Mouse (Mus musculus): ENCODE results near the gene Ccdc60. TPM values are rescaled to one million over a fixed set of nuclear protein-coding genes. Genes with fewer than 3 reads are reported as not detected.

The Ccdc60 gene
- polyA plus RNA-seq (2014; fragmentation: Nextera tagmentation; extraction: Ambion mirVana): 1.1 and 1.9 TPM in 2 replicates

- Histone ChIP-seq H3K9ac (ENCODE audit: low read depth, low read length) (peak within 1 kb of the TSS; percentile 34; the same call in 1 of the 2 replicates), H3K4me1 (ENCODE audit: control insufficient read depth, insufficient read depth, low read length) (peaks cover 23% of the 10 kb centered on the region), H3K4me3 (ENCODE audit: low read depth, low read length) (peak within 1 kb of the TSS; percentile 19; the same call in 1 of the 2 replicates), H3K27ac (replicated peaks; ENCODE audit: low read depth, low read length) (no peak within 1 kb of the TSS), H3K27me3 (replicated peaks; ENCODE audit: control insufficient read depth, insufficient read depth, low read length) (0 out of 2 replicates have a peak, but pooled peaks cover 5% of the 10 kb centered on the region), H3K36me3 (ENCODE audit: control insufficient read depth, insufficient read depth, low read length) (no peaks in the 10 kb centered on the region), H3K9me3 (ENCODE audit: control insufficient read depth, low read length) (no peaks in the 10 kb centered on the region), H3K4me2 (ENCODE audit: low read depth, low read length) (peak within 1 kb of the TSS; percentile 50)
- peak; percentile 87 for DNase-seq (ENCODE audit: low spot score)
- peak; percentile 87 for ATAC-seq (ENCODE audit: low read depth)
- 5% methylated on average over 27 of the region's 28 CpGs for WGBS
Measured at GRCm38 (mm10) chr5:116288849-116289570, at the start of gene Ccdc60. Ccdc60 (minus strand) TSS chr5:116288985.

- DNase-seq (ENCODE audit: low spot score): peak; percentile 85
- 0 out of 2 replicates have a peak, but pooled peaks have one; percentile 44 for ATAC-seq (ENCODE audit: low read depth)
- Histone ChIP-seq H3K27ac (replicated peaks; ENCODE audit: low read depth, low read length) (peak overlapping the region; percentile 18; the same call in 1 of the 2 replicates), H3K4me3 (ENCODE audit: low read depth, low read length) (no peak overlapping the region), H3K4me1 (ENCODE audit: control insufficient read depth, insufficient read depth, low read length) (peaks cover 6% of the 10 kb centered on the region; the same call in 1 of the 2 replicates), H3K4me2 (ENCODE audit: low read depth, low read length) (no peak overlapping the region), H3K9ac (ENCODE audit: low read depth, low read length) (no peak overlapping the region), H3K9me3 (ENCODE audit: control insufficient read depth, low read length) (no peaks in the 10 kb centered on the region), H3K27me3 (replicated peaks; ENCODE audit: control insufficient read depth, insufficient read depth, low read length) (no peaks in the 10 kb centered on the region), H3K36me3 (ENCODE audit: control insufficient read depth, insufficient read depth, low read length) (no peaks in the 10 kb centered on the region)
Measured at GRCm38 (mm10) chr5:116336191-116336590, 47.4 kb upstream of the Ccdc60 start.

- Histone ChIP-seq H3K4me2 (ENCODE audit: low read depth, low read length) (no peak overlapping the region), H3K36me3 (ENCODE audit: control insufficient read depth, insufficient read depth, low read length) (no peaks in the 10 kb centered on the region), H3K27ac (replicated peaks; ENCODE audit: low read depth, low read length) (no peak overlapping the region), H3K27me3 (replicated peaks; ENCODE audit: control insufficient read depth, insufficient read depth, low read length) (no peaks in the 10 kb centered on the region; the same call in 1 of the 2 replicates), H3K9ac (ENCODE audit: low read depth, low read length) (no peak overlapping the region), H3K4me1 (ENCODE audit: control insufficient read depth, insufficient read depth, low read length) (no peaks in the 10 kb centered on the region), H3K4me3 (ENCODE audit: low read depth, low read length) (no peak overlapping the region), H3K9me3 (ENCODE audit: control insufficient read depth, low read length) (0 out of 2 replicates have a peak, but pooled peaks cover 3% of the 10 kb centered on the region)
- ATAC-seq (ENCODE audit: low read depth) (no peak), DNase-seq (ENCODE audit: low spot score) (no peak)
- 84% methylated on average over 4 of the region's 4 CpGs for WGBS
Measured at GRCm38 (mm10) chr5:116328911-116329310, 40.1 kb upstream of the Ccdc60 start.

- 34% methylated on average over 5 of the region's 5 CpGs for WGBS
- Histone ChIP-seq H3K36me3 (ENCODE audit: control insufficient read depth, insufficient read depth, low read length) (no peaks in the 10 kb centered on the region), H3K9me3 (ENCODE audit: control insufficient read depth, low read length) (0 out of 2 replicates have a peak, but pooled peaks cover 3% of the 10 kb centered on the region), H3K4me3 (ENCODE audit: low read depth, low read length) (no peak overlapping the region), H3K27me3 (replicated peaks; ENCODE audit: control insufficient read depth, insufficient read depth, low read length) (peaks cover 3% of the 10 kb centered on the region; the same call in 1 of the 2 replicates), H3K4me1 (ENCODE audit: control insufficient read depth, insufficient read depth, low read length) (peaks cover 14% of the 10 kb centered on the region; the same call in 1 of the 2 replicates), H3K4me2 (ENCODE audit: low read depth, low read length) (no peak overlapping the region), H3K27ac (replicated peaks; ENCODE audit: low read depth, low read length) (no peak overlapping the region), H3K9ac (ENCODE audit: low read depth, low read length) (no peak overlapping the region)
- DNase-seq (ENCODE audit: low spot score) (no peak), ATAC-seq (ENCODE audit: low read depth) (no peak)
Measured at GRCm38 (mm10) chr5:116323401-116323800, 34.6 kb upstream of the Ccdc60 start.

GRCm38 (mm10) chr5:116322365-116323027, 33.7 kb upstream of the Ccdc60 start:
- 0 out of 2 replicates have a peak, but pooled peaks cover 3% of the 10 kb centered on the region for H3K9me3 ChIP-seq (ENCODE audit: control insufficient read depth, low read length)
- ATAC-seq (ENCODE audit: low read depth) (peak; percentile 89), DNase-seq (ENCODE audit: low spot score) (peak; percentile 86)
- peak overlapping the region; percentile 17; the same call in 1 of the 2 replicates for H3K4me2 ChIP-seq (ENCODE audit: low read depth, low read length)
- no peak overlapping the region for H3K27ac ChIP-seq (replicated peaks; ENCODE audit: low read depth, low read length)
- H3K36me3 ChIP-seq (ENCODE audit: control insufficient read depth, insufficient read depth, low read length): no peaks in the 10 kb centered on the region
- WGBS: 27% methylated on average over 15 of the region's 15 CpGs
- H3K4me1 ChIP-seq (ENCODE audit: control insufficient read depth, insufficient read depth, low read length): peaks cover 14% of the 10 kb centered on the region; the same call in 1 of the 2 replicates
- H3K4me3 ChIP-seq (ENCODE audit: low read depth, low read length): no peak overlapping the region
- H3K9ac ChIP-seq (ENCODE audit: low read depth, low read length): no peak overlapping the region
- H3K27me3 ChIP-seq (replicated peaks; ENCODE audit: control insufficient read depth, insufficient read depth, low read length): peaks cover 3% of the 10 kb centered on the region; the same call in 1 of the 2 replicates

- H3K27me3 ChIP-seq (replicated peaks; ENCODE audit: control insufficient read depth, insufficient read depth, low read length): no peaks in the 10 kb centered on the region
- H3K36me3 ChIP-seq (ENCODE audit: control insufficient read depth, insufficient read depth, low read length): no peaks in the 10 kb centered on the region
- no peak overlapping the region for H3K27ac ChIP-seq (replicated peaks; ENCODE audit: low read depth, low read length)
- H3K4me1 ChIP-seq (ENCODE audit: control insufficient read depth, insufficient read depth, low read length): peaks cover 10% of the 10 kb centered on the region; the same call in 1 of the 2 replicates
- no peak overlapping the region for H3K4me3 ChIP-seq (ENCODE audit: low read depth, low read length)
- H3K4me2 ChIP-seq (ENCODE audit: low read depth, low read length): no peak overlapping the region
- DNase-seq (ENCODE audit: low spot score) (no peak), ATAC-seq (ENCODE audit: low read depth) (no peak)
- no peaks in the 10 kb centered on the region for H3K9me3 ChIP-seq (ENCODE audit: control insufficient read depth, low read length)
- 77% methylated on average over 8 of the region's 8 CpGs for WGBS
- no peak overlapping the region for H3K9ac ChIP-seq (ENCODE audit: low read depth, low read length)
Measured at GRCm38 (mm10) chr5:116313711-116314110, 24.9 kb upstream of the Ccdc60 start.

- Histone ChIP-seq H3K36me3 (ENCODE audit: control insufficient read depth, insufficient read depth, low read length) (no peaks in the 10 kb centered on the region), H3K27me3 (replicated peaks; ENCODE audit: control insufficient read depth, insufficient read depth, low read length) (no peaks in the 10 kb centered on the region), H3K27ac (replicated peaks; ENCODE audit: low read depth, low read length) (peak overlapping the region; percentile 75), H3K4me1 (ENCODE audit: control insufficient read depth, insufficient read depth, low read length) (peaks cover 10% of the 10 kb centered on the region; the same call in 1 of the 2 replicates), H3K4me3 (ENCODE audit: low read depth, low read length) (peak overlapping the region; percentile 23), H3K4me2 (ENCODE audit: low read depth, low read length) (peak overlapping the region; percentile 48), H3K9me3 (ENCODE audit: control insufficient read depth, low read length) (no peaks in the 10 kb centered on the region), H3K9ac (ENCODE audit: low read depth, low read length) (peak overlapping the region; percentile 32; the same call in 1 of the 2 replicates)
- peak; percentile 41 for ATAC-seq (ENCODE audit: low read depth)
- WGBS: 21% methylated on average over 15 of the region's 15 CpGs
- DNase-seq (ENCODE audit: low spot score): peak; percentile 71
Measured at GRCm38 (mm10) chr5:116312111-116312737, 23.4 kb upstream of the Ccdc60 start.

- Histone ChIP-seq H3K9ac (ENCODE audit: low read depth, low read length) (no peak overlapping the region), H3K4me2 (ENCODE audit: low read depth, low read length) (no peak overlapping the region), H3K27me3 (replicated peaks; ENCODE audit: control insufficient read depth, insufficient read depth, low read length) (no peaks in the 10 kb centered on the region), H3K36me3 (ENCODE audit: control insufficient read depth, insufficient read depth, low read length) (no peaks in the 10 kb centered on the region), H3K4me3 (ENCODE audit: low read depth, low read length) (no peak overlapping the region), H3K27ac (replicated peaks; ENCODE audit: low read depth, low read length) (peak overlapping the region; percentile 75), H3K9me3 (ENCODE audit: control insufficient read depth, low read length) (no peaks in the 10 kb centered on the region), H3K4me1 (ENCODE audit: control insufficient read depth, insufficient read depth, low read length) (peaks cover 10% of the 10 kb centered on the region; the same call in 1 of the 2 replicates)
- no peak for ATAC-seq (ENCODE audit: low read depth)
- WGBS: 86% methylated on average over 6 of the region's 6 CpGs
- DNase-seq (ENCODE audit: low spot score): no peak
Measured at GRCm38 (mm10) chr5:116311636-116312035, 22.9 kb upstream of the Ccdc60 start.

Measured in embryonic facial prominence, embryonic 14.5 days (tissue).